Mouse (Mus musculus): ENCODE measurements around the gene Gale.

The Gale gene

DNA sequence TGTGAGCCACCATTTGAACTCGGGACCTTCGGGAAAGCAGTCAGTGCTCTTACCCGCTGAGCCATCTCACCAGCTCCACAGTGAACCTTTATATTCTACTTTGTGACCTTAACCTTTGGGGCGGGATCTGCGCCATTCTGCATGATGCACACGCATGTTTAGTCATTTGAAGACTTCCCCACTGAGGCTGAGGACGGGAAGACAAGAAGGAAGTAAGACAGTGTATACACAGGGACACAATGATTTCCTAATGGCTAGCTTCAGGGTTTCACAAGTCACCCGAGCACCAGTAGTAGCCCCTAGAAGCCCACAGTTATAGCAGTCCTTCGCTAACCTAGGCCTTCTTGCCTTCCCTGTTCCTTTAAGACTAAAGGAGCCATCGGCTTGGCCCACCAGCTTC lies 17.8 kb upstream of the Gale start:
- no peak for DNase-seq

DNA sequence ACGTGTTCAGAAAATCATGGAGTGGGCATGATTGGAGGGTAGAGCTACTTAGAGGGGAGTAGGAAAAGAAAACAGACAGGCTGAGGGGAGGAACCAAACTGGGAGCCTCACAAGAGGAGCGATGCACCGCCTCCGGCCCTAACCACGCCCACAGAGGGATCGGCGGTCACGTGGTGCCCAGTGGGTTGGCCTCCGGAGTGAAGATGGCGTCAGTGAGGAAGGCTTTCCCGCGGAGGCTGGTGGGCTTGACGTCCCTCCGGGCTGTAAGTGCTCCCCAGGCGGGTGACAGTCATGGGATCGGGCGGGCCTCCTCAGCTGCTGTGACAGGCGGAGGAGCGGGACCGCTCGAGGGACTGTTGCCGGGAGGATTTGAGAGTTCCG lies 17.3 kb upstream of the Gale start, which contains the start of gene Hmgcl:
Gene Hmgcl, plus strand, starts transcription at position 171 of the 381 bp plus-strand sequence.
- peak; percentile 96 to 97 for DNase-seq

DNA sequence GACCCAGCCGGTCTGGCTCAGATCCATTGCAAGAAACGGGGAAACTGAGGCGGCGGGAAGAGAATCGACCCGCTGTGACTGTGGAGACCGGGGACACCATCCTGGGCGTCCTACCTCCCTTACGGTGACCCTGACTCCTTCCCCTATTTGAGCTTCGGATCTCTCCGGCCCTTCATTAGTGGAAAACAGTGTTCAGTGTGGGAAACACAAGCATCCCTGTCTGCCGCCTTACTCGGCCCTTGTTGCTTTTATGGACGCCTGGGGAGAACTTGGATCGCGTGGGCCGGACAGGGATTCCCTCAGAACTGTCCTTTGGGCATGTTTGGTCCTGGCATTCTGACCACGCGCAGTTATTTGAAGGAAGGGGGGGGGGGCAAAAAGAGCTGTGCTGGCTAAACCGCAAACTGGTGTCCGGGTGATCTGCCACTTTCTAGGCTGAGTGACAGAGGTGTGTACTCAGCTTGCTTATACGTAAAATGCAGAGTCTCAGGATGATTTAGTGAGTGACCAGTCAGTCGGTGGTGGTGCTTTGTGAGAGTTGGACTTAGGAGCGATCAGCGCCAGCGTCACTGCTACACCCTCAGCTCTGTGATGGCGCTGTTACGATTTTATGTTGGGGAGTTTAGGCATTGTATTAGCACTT lies 16.7 kb upstream of the Gale start:
- DNase-seq, result no peak

DNA sequence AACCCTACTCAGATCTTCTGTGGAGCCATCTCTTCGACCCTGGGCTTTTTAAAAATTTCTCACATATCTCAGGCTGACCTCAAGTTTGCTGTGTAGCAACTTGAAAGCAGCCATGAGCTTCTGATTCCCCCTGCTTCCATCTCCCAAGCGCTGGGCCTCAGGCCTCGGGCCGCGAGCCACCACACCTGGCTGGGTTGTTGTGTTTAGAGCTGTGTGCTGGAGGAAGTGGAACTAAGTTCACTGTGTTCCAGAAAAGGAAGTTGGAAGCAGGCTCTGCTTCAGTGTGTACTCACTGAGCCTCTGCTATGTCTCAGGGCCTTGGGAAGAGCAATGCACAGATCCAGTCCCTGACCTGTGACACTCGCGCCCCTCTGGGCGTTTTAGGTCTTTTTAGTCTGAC lies 15.4 kb upstream of the Gale start:
- no peak for DNase-seq

DNA sequence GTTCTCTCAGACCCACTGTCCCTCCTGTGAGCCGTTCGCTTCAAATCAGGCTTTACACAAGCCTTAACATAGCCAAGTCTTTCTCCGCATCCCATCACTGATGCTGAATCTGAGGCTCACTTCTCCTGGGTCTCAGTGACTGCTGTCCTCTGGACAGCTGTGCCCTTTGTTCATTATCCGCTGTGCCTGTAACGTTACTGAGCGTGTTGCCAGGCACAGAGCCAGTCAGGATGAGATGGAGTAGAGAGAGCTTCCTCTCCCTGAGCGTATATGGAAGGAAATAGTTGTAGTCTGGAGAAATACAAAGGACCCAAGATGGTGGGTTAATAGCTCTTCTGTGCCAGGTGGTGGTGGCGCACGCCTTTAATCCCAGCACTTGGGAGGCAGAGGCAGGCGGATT lies 14.1 kb upstream of the Gale start:
- peak in 1 of 2 experiments; percentile 53 for DNase-seq

DNA sequence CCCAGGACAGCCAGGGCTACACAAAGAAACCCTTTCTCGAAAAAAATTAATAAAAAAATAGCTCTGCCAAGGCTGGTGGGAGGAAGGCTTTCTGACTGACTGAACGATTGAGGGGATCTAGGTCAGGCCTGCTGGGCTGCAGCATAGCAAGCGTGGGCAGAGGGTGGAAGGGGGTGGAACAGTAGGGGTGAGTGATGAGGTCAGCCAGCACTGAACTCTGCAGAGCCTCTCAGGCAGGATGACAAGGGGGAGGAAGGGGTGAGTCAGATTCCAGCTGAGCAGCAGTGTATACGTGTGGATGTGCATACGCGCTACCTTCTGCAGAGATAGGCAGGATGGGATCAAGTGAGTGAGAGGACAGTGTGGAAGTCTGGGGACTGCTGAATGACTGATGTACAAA lies 13.6 kb upstream of the Gale start:
- peak in 1 of 2 experiments; percentile 47 for DNase-seq

DNA sequence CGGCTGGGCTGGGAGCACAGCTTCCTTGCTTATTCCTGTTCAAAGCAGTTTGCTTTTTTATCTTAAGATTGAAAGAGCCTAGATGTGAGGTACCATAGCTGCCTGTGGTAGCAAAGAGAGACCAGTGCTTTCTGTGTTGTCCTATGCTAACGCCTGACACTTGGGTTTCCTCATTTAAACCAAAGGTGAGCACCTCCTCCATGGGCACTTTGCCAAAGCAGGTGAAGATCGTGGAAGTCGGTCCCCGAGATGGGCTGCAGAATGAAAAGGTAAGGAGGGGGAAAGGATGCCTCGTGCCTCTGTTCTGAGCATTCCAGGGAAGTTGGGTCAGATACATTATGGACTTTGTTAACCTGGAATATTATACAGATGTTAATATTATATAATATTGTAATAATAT lies 13.2 kb upstream of the Gale start:
- DNase-seq, result no peak

DNA sequence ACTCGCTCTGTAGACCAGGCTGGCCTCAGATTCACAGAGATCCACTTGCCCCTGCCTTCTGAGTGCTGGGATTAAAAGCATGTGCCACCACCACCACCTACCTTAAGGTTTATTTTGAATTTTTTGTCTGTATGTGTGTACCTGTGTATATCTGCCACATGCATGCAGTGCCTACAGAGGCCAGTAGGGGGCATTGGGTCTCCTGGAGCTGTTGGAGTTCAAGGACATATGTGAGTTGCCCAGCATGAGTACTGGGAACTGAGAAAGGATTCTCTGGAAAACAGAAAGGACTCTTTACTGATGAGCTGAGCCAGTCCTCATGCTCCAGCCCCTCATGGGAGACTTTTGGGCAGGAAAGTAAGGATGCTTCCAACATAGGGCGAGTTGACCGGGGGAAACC lies 12.0 kb upstream of the Gale start:
- no peak for DNase-seq

DNA sequence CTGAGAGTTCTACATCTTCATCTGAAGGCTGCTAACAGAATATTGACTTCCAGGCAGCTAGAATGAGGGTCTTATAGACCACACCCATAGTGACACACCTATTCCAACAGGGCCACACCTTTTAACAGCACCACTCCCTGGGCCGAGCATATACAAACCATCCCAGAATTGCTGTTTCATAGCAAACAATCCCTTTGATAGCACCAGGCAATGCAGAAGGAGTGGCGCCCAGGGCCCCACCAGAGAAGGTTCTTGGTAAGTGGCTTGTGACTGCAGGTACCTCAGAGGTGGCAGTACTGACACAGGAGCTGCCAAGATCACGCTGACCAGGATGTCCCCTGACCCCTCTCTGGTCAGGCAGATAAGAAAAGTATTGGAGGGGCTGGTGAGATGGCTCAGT lies 10.3 kb upstream of the Gale start:
- no peak for DNase-seq

DNA sequence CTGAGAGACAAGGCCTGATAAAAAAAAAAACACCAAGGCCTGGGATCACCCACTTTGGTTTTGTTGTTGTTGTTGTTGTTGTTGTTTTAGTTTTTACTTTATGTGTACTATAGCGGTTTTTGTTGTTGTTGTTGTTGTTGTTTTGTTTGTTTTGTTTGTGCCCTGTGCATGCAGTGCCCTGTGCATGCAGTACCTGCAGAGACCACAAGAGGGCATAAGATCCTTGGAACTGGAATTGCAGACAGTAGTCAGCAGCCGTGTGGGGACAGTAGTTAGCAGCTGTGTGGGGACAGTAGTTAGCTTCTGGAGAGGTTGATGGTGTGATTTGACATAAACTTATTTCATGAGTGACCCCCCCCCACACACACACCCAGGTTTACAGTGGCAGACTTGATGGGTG lies 9.3 kb upstream of the Gale start:
- DNase-seq, result peak; percentile 60 to 75

DNA sequence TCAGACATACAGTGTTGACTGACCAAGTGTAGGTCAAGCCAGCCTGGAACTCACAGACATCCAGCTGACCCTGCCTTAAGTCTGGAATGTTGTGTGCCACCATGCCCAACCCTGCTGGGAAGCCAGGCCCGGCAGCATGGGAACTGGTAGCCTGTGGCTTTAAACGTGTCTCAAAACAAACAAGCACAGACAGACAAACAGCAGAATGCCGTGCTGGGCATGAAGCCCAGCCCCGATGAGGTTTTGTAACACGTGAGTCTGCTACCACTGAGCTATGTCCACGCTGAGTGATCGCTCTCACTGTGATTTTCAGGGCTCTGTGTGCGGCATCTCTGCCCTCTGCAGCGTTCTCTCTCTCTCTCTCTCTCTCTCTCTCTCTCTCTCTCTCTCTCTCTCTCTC lies 7.6 kb upstream of the Gale start:
- no peak for DNase-seq

DNA sequence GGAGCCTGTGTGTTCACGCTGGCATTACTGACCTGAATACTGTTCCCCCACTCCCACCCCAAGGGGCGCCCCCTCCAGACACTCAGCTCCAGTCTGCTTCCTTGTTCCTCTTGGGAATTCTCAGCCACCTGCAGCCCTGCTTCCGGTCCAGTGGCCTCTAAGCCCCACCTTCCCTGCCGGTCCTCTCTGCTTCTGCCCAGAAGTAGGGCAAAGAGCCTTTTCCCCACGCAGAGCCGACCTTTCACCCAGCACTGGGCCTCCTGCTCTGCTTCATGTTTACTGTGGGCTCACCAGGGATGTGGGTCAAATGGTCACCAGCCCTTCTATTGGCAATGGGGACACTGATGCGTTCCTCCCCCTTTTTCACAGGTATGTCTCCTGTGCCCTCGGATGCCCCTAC lies 5.2 kb upstream of the Gale start:
- DNase-seq, result peak in 1 of 2 experiments; percentile 48

DNA sequence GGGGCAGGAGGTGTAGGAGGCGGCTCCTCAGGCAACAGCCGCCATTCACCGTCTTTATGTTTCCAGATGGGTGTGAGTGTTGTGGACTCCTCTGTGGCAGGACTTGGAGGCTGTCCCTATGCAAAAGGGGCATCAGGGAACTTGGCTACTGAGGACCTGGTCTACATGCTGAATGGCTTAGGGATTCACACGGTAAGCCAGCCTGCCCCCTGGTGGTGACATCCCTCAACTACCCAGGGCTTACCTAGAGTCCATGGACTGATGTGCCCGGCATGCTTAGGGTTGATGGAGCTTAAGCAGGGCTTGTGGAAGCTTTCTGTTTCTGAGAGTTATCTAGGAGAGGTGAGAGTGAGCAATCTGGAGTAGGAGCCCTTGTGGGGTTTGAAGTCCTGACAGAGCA lies 2.8 kb upstream of the Gale start:
- DNase-seq, result peak; percentile 75 to 83

DNA sequence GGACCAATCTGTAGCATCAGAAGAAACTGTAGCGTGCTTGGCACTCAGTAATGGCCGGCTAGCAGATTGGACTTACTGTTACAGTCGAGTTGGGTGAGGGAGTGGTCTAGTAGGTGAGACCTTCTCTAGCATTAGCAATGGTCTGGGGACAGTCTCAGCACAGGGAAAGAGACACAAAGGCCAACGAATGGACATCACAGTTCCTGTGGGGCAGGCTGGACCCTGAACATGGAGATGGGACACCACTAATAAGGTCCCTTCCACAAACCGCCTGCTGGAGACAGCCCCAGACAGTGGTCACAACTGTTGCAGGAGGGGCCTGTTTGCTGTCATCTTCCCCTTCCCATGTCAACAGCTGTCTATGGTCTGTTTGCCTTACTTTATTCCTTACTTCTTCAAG lies 1.8 kb upstream of the Gale start:
- DNase-seq, result no peak

DNA sequence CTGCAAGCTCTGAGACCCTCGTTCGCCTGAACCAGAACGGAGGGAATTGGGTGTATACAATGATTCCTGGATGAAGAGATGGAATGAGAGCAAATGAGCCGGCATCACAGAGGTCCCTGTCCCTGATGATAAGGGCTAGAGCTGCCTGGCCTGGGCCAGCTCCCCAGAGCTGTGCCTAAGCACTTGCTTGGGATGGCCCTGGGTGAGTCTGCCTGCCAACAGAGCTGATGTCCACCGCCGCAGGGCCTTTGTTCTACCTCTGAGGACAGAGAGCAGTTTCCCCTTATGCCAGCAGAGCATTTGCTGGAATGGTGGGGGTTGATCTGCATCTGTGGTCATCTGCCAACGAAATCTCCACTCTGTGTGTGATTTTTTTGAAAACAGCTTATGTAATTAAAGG lies 1.3 kb upstream of the Gale start:
- no peak for DNase-seq

DNA sequence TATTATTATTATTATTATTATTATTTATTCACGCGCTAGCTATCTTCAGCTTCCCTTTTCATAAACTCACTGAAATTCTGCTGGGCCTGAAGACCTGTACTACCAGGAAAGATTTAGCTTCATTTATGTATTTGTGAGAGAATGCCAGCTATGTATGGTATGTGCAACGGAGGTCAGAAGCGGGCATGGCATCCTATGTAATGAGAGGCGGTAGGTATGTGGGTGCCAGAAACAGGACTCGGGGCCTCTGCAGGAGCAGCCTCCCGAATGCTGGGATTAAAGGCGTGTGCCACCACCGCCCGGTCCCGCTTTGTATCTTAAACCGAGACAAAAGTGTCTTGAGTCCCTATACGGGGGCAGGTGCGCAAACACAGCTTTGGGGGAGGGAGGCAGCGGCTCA lies 581 bp upstream of the Gale start:
- DNase-seq, result no peak

DNA sequence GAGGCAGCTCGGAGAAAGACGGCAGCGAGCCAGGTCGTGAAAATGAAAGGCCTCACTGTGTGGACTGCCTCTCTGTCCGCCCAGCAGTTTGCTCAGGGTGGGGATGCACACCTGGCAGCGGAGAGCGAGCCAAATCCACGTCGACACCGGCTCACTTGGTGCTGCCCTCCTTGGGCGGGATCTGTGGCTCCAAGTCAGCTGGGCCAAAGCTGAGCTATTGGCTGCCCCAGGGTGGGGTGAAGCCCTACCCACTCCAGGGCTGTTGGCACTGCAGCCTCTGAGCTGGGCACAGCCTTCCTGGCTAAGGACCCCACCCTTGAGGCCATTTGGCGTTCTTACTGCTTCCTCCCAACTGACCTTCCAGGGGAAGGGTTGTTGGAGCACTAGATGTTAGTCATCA lies 899 bp downstream of the Gale start:
- peak; percentile 90 to 92 for DNase-seq

DNA sequence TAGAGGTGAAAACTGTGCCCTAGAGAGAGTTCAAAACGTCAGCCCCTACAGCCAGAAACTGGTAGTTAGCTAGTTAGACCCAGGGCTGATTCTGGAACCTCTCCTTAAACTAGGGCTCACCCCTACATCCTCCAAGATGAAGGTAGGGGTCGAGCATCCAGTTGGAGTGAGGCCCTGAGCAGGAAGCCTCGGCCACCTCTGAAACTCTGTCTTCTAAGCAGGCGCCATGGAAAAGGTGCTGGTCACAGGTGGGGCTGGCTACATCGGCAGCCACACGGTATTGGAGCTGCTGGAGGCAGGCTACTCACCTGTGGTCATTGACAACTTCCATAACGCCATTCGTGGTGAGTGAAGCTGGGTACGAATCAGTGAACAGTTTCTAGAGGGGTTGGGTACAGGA lies 1.6 kb downstream of the Gale start:
- DNase-seq, result no peak

DNA sequence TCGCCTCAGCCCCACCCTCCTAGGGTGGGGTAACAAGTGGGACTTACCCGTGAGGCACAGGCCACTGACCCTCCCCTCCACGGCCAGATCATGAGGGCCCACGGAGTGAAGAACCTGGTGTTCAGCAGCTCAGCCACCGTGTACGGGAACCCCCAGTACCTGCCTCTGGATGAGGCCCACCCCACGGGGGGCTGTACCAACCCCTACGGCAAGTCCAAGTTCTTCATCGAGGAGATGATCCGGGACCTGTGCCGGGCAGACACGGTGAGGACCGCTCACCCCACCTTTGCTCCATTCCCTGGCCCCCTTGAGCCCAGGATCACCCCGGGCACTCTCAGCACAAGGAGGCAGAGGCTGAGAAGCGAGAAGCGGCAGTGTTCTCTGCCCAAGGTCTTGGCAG lies 2.8 kb downstream of the Gale start:
- DNase-seq, result no peak

DNA sequence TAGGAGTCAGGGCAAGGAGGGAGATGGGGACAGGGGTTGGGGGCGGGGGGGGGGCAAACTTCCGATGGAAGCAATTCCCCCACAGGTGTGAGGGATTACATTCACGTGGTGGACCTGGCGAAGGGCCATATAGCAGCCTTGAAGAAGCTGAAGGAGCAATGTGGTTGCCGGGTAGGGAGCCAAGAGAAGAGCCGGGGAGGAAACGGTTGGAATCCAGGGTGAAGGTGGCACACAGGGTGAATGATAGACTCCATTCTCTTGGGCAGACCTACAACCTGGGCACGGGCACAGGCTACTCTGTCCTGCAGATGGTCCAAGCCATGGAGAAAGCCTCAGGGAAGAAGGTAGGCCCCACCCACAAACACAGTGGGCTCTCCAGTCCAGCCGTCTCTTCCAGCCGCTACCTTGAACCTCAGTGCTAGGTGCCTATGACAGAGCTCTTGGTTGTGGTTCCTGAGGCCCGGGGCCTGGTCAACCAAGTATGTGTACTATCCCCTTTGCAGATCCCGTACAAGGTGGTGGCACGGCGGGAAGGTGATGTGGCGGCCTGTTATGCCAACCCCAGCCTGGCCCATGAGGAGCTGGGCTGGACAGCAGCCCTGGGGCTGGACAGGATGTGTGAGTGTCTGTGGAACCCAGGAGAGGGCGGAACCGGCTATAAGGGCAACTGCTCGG lies 3.7 kb downstream of the Gale start:
- no peak for DNase-seq

DNA sequence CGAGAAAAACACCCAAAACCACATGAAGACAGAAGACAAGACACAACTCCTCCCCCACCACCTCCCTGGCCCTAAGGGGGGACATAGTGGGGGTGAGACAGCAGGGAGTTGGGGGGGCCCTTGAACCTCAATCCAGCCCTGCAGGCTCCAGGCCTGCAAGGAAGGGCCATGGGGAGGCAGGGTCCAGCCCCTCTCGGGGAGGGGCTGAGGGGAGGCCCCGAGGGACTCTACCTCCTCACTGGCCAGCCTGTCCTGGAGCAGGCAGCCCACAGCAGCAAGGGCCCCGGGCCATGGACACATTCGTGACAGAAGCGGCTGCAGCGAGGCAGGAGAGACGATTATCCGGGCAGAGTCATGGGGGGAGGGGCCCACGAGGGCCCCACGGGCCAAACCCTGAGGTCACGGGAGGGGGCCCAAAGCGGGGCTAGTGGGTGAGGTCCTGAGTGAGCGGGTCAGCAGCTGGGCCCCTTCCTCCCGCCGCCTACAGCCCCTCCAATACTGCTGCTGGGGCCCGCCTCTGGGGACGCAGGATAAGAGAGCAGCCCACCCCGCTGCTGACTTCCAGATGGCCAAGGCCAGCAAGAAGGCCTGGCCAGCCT lies 4.8 kb downstream of the Gale start:
- no peak for DNase-seq

DNA sequence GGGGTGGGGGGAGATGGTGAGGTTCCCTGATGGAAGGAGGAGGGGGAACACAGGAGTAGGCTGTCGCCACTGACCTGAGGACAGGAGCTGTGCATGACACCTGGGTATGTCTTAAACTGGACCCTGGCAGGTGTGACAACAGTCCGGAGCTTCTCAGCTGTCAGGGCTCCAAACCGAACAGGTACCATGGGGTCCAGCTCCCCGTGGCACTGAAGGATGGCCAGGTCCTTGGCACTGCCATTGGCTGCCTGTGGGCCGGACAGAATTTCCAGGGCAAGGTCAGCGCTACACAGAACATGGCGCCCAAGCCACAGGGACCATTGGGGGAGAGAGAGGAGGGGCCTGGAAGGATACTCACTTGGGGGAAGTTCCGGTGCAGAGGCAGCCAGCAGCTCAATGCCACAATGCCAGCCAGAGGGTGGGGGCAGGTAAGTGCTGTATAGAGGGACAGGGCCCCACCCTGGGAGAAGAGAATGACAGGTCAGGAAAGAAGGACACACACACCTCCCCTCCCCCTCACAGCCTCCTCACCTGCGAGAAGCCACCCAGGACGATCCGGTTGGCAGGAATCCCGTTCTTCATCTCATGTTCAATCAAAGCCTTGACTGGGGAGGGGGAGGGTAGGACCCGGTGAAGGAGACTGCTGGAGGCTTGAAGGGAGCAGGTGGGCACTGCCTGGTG lies 5.7 kb downstream of the Gale start:
- DNase-seq, result no peak

DNA sequence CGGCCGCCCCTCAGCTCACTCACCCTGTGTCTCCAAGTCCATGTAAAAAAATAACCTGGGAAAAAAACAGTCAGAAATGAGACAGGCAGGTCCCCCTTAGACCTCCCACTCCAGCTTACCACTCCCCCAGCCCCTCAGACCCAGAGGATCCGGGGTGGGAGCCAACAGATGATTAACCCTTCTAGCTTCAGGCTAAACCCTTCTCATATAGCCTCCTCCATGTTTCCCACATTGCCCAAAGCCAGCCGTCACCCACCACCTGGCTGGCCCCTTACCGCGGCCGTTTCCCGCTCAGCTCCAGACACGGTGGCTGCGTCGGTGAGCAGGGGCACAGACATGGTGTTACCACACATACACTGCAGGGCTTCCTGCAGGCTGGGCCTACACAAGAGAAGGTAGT lies 7.1 kb downstream of the Gale start:
- DNase-seq, result no peak

All from lung, adult 18-20 months (tissue).